Mouse (Mus musculus) midbrain, embryonic 15.5 days (tissue): ENCODE measurements around the gene Ppp4r3a. TPM values are rescaled to one million over a fixed set of nuclear protein-coding genes. Genes with fewer than 3 reads are reported as not detected.
A peak's percentile ranks its signal among the peaks of the same experiment; 100 is the strongest.

Experiments
- ATAC-seq: fragments of 200-750 bp; cut with Nextera tagmentation; replicated peaks from 2 replicates; pipeline ENCODE4 v1.8.0; 2017; ENCODE audit warnings: moderate TSS enrichment
- H3K27ac ChIP-seq: fragments of 300-500 bp; sonication (generic); 2 replicates; pipeline ENCODE4 v1.5.1; 2015; ENCODE audit warnings: mild to moderate bottlenecking, inconsistent platforms
- H3K27me3 ChIP-seq: fragments of 300-500 bp; sonication (generic); replicated peaks from 2 replicates; pipeline ENCODE4 v1.6.1; 2015; ENCODE audit warnings: inconsistent platforms
- H3K36me3 ChIP-seq: fragments of 300-500 bp; sonication (generic); replicated peaks from 2 replicates; pipeline ENCODE4 v1.6.1; 2015; ENCODE audit warnings: inconsistent platforms
- H3K4me1 ChIP-seq: fragments of 300-500 bp; sonication (generic); 2 replicates; pipeline ENCODE4 v1.6.1; 2015; ENCODE audit warnings: inconsistent platforms
- H3K4me2 ChIP-seq: fragments of 300-500 bp; sonication (generic); 2 replicates; pipeline ENCODE4 v1.6.1; 2015; ENCODE audit warnings: inconsistent platforms, mild to moderate bottlenecking, moderate library complexity
- H3K4me3 ChIP-seq: fragments of 300-500 bp; sonication (generic); 2 replicates; pipeline ENCODE4 v1.5.1; 2015; ENCODE audit warnings: mild to moderate bottlenecking, inconsistent platforms
- H3K9ac ChIP-seq: fragments of 300-500 bp; sonication (generic); 2 replicates; pipeline ENCODE4 v1.6.1; 2015; ENCODE audit warnings: mild to moderate bottlenecking, inconsistent platforms
- H3K9me3 ChIP-seq: fragments of 300-500 bp; sonication (generic); 2 replicates; pipeline ENCODE4 v1.6.1; 2016; ENCODE audit warnings: inconsistent platforms
- WGBS: fragments of 180-500 bp; shearing (Covaris S2); methylation state at CpG from one replicate; pipeline ENCODE4 v1.1.7; 2015; ENCODE audit warnings: mixed read lengths; 5-methylcytosine and 5-hydroxymethylcytosine counted together
- polyA plus RNA-seq: library from polyadenylated mRNA; unstranded; fragments of >200 nt; fragmentation: Nextera tagmentation; extraction: Ambion mirVana; gene quantifications from 2 replicates; pipeline ENCODE4 v1.2.1, GENCODE M21; 2015

Gene Ppp4r3a
- polyA plus RNA-seq, 1 experiment from 2014 or later, result 28.0 TPM

DNA sequence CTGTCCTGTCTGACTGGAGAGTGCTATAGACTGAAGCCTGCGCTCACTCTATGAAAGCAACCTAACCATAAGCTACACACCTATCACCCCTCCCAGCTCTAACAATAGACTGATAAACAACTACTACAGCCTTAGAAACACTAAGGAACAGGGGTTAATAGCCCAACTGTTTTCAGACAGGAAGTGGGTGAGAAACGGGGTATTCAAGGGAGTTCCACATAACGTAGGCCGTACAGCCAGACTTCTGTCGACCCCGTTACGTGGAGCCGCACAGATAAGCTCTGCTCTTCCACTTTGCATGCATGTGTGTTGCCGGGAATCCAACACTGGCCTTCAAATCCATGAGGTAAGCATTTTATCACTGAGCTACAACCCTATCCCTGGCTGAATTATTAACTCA, 76.1 kb downstream of the Ppp4r3a start:
- peaks cover 33% of the 10 kb centered on the region for H3K4me1 ChIP-seq
- no peak overlapping the region for H3K4me3 ChIP-seq
- H3K36me3 ChIP-seq, result no peaks in the 10 kb centered on the region
- H3K4me2 ChIP-seq, result no peak overlapping the region
- H3K27ac ChIP-seq, result no peak overlapping the region
- 78% methylated on average over 9 of the region's 9 CpGs for WGBS
- no peaks in the 10 kb centered on the region for H3K27me3 ChIP-seq
- H3K9me3 ChIP-seq, result no peaks in the 10 kb centered on the region
- H3K9ac ChIP-seq, result no peak overlapping the region
- no peak for ATAC-seq

DNA sequence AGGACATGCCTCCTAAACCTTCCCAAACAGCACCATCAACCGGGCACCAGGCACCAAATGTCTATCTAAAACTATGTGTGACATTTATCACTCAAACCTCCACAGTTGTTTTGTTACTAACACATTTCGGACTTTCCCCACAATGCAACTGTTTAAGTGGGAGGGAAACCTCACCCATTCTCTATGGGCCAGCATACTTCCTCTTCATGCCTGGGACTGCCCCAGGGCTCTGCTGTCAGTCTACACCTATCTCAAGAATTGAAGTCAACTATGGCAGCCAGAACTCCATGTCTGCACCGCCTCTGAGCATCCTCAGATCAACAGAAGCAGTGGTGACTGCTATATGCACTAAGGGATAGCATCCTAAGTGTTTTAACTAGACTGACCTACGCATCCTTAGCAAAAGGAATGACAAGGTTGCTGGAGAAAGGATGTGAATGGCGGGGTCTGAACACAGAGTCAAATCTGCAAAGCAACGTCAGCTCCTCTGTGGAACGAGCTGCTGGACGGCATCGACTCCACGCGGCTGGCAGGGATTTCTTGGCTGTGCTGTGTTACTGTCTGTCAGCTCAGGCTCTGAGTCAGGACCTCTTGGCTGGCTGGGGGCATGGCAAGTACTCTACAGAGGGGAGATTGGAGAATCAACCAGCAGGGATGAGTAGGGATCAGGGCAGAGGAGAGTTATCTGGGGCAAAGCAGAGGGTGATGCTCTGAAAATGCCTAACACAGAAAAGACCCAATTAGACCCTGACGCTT, 77.7 kb downstream of the Ppp4r3a start:
- H3K9ac ChIP-seq, result no peak overlapping the region
- H3K4me1 ChIP-seq, result peaks cover 32% of the 10 kb centered on the region
- H3K36me3 ChIP-seq, result no peaks in the 10 kb centered on the region
- no peaks in the 10 kb centered on the region for H3K9me3 ChIP-seq
- no peak for ATAC-seq
- 83% methylated on average over 12 of the region's 12 CpGs for WGBS
- H3K27me3 ChIP-seq, result no peaks in the 10 kb centered on the region
- H3K4me3 ChIP-seq, result no peak overlapping the region
- no peak overlapping the region for H3K4me2 ChIP-seq
- no peak overlapping the region for H3K27ac ChIP-seq

DNA sequence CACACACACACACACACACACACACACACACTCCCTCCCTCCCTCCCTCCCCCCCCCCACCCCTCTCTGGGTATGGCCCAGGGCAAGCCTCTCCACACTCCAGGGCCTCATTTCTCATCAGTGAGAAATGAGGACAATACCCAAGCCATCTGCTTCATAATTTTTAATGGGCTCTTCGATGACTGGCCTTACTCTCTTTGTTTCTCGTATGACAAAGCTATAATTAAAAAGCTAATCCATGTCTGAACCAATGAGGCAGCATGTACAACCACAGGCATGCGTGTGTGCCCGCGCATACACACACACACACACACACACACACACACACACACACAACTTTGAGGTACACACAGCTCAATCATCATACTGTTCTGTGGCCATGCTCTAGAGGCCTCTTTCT, 78.5 kb downstream of the Ppp4r3a start:
- H3K9me3 ChIP-seq, result no peaks in the 10 kb centered on the region
- H3K4me3 ChIP-seq, result no peak overlapping the region
- no peaks in the 10 kb centered on the region for H3K36me3 ChIP-seq
- H3K27me3 ChIP-seq, result no peaks in the 10 kb centered on the region
- ATAC-seq, result no peak
- no peak overlapping the region for H3K27ac ChIP-seq
- 62% methylated on average over 5 of the region's 5 CpGs for WGBS
- H3K4me2 ChIP-seq, result no peak overlapping the region
- H3K4me1 ChIP-seq, result peaks cover 32% of the 10 kb centered on the region
- H3K9ac ChIP-seq, result no peak overlapping the region

DNA sequence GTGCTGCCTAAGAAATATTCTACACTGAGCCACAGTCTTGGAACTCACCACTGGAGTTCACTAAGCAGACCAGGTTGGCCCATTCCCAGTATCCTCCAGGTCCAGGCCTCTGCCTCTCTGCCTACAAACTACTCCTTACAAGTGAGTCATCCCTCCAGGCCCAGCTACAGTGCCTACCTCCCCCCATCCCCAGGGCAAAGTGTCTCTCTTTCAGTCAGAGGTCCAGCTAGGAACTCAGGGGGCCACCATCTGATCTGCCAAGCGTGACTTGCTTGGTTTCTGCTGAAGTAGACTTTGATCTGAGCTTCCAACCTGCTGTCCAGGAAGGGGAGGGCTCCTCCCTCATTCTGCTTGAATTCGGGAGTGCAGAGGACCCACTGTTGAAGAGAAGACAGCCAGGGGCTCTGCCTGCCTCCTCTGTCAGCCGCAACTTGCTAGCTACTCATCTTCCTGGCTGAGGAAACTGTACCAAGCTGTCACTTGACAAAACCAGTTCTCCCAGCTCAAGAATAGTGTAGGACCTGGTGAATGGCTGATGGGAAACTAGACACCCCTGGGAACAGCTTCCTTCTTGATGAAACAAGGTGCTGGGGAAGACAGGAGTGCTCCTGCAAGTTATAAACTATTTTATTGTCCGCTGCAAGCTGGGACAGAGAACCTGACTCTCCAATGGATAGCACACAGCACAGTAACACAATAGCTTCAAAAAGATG, 80.5 kb downstream of the Ppp4r3a start:
- peaks cover 38% of the 10 kb centered on the region for H3K4me1 ChIP-seq
- H3K4me3 ChIP-seq, result no peak overlapping the region
- no peak overlapping the region for H3K27ac ChIP-seq
- no peak overlapping the region for H3K4me2 ChIP-seq
- no peak overlapping the region for H3K9ac ChIP-seq
- no peaks in the 10 kb centered on the region for H3K27me3 ChIP-seq
- WGBS, result 38% methylated on average over 4 of the region's 4 CpGs
- H3K9me3 ChIP-seq, result no peaks in the 10 kb centered on the region
- no peak for ATAC-seq
- H3K36me3 ChIP-seq, result no peaks in the 10 kb centered on the region

DNA sequence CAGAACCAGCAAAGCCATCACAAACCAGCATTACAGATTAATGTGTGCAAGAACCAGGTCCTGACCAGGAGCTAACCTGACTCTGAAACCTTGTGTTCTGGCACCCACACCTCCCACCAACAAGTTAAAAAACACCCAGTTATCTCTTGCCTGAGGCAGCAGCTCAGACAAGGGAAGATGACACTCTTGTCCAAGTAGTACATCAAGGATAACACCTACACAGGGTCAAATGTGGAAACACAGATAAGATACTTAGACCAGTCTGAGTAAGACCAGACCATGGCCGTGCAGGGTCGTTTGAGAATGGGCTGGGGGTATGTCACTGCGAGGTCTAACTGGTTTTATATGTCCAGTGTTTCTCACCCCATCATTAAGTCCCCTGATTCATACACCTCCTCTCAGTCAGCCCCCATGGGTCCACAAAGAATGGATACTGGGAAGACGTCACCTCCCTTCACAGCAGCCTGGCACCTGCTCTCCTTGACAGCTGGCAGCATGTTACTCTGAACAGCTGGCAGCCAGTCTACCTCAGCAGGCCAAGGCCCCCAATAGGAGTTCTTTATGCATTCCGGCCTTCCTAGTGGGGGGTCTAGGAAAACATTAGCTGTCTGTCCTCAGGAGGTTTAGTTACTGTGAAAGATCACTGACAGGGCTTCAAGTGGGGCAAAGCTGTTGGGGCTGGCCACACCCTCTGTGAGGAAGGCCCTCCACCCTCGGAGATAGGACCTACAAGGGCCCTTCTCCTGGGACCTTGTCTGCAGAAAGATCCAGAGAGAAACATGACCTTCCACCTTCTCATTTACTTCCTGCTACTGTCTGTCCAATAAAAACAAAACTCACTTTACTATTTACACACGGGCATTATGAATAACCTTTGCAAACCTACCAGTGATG, 84.2 kb downstream of the Ppp4r3a start:
- 43% methylated on average over 7 of the region's 7 CpGs for WGBS
- no peaks in the 10 kb centered on the region for H3K27me3 ChIP-seq
- H3K27ac ChIP-seq, result no peak overlapping the region
- no peak overlapping the region for H3K4me2 ChIP-seq
- no peak overlapping the region for H3K9ac ChIP-seq
- H3K4me3 ChIP-seq, result no peak overlapping the region
- no peaks in the 10 kb centered on the region for H3K9me3 ChIP-seq
- H3K4me1 ChIP-seq, result peaks cover 54% of the 10 kb centered on the region
- ATAC-seq, result no peak
- no peaks in the 10 kb centered on the region for H3K36me3 ChIP-seq

DNA sequence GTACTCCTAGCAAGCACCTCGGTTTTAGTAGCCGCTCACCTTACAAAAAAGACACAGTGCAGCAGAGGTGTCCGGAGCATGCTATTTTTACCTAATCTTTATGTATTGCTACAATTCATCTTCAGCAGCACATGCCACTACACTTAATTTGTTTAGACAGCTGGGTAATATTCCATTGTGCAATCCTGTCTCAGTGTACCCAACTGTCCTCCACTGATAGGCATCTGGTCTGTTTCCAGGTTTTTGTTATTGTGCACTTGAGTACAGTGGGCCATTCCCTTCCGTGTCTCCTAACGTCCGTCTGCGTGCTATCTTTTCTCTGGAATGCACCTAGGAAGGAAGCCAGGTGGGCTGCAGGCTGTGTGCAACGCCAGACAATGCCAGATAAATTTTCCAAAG, 84.9 kb downstream of the Ppp4r3a start:
- no peak for ATAC-seq
- H3K4me2 ChIP-seq, result no peak overlapping the region
- H3K4me3 ChIP-seq, result no peak overlapping the region
- H3K9me3 ChIP-seq, result no peaks in the 10 kb centered on the region
- H3K9ac ChIP-seq, result no peak overlapping the region
- no peaks in the 10 kb centered on the region for H3K27me3 ChIP-seq
- H3K27ac ChIP-seq, result no peak overlapping the region
- WGBS, result 52% methylated on average over 8 of the region's 8 CpGs
- H3K36me3 ChIP-seq, result no peaks in the 10 kb centered on the region
- H3K4me1 ChIP-seq, result peaks cover 54% of the 10 kb centered on the region

DNA sequence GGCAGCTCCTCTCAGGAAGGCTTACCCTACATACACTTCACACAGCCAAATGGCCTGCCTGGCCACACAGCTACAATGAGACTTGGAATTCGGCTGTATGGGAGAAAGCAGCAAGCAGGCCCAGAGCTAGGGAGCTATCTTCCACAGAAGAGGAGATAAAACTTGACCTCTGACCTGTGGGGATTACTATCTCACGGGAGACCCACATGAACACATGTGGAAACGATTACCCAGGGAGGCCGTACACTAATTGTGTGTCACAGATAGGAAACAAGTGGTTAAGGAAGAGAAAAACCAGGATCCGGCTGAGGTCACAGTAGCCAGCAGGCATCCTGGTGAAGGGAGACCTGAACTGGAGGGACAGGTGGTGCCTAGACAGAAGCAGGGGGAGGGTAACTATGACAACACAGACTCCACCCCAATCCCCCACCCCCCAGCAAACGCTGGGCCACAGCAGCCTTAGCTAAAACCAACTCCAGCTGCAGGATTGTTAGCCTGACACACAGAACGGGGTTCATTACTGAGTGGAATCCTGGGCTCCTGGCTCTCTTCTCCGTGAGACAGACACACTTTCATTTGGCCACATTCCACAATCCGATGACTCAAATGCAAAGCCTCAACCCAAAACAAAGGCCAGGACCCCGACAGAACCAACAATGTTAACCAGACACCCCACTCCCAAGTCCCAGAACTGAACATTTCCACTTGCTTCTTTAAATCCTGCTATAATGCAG, 85.5 kb downstream of the Ppp4r3a start:
- 0 out of 2 replicates have a peak, but pooled peaks have one; percentile 19 for ATAC-seq
- H3K9ac ChIP-seq, result no peak overlapping the region
- no peak overlapping the region for H3K4me3 ChIP-seq
- H3K4me1 ChIP-seq, result peaks cover 49% of the 10 kb centered on the region
- no peaks in the 10 kb centered on the region for H3K9me3 ChIP-seq
- H3K27me3 ChIP-seq, result no peaks in the 10 kb centered on the region
- H3K4me2 ChIP-seq, result no peak overlapping the region
- no peak overlapping the region for H3K27ac ChIP-seq
- 16% methylated on average over 10 of the region's 10 CpGs for WGBS
- no peaks in the 10 kb centered on the region for H3K36me3 ChIP-seq

DNA sequence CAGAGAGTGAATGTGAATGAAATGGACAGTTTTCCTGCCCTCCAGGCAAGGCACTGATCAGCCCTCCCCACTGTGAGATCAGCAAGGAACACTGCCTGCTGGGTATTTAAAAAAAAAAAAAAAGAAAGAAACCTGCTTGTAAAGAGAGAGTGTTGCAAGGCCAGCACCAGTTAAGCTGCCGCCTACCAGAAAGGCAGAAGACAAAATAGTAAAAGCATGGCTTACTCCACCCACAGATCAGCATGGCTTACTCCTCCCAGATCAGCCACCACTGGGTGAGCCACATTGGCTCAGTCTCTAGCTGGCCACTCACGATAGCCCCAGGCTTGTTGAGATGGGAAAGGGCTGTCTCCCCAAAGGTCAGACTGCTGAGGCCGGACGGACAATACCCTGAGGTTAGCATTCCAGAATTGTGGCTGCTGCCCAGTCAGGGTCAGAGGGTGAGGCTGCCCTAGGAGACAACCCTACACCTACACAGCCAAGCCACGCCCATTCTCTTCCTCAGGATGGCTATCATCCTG, 87.1 kb downstream of the Ppp4r3a start:
- no peaks in the 10 kb centered on the region for H3K27me3 ChIP-seq
- H3K27ac ChIP-seq, result peak overlapping the region; percentile 46
- H3K9ac ChIP-seq, result no peak overlapping the region
- WGBS, result 22% methylated on average over 5 of the region's 5 CpGs
- H3K4me1 ChIP-seq, result peaks cover 47% of the 10 kb centered on the region
- H3K9me3 ChIP-seq, result no peaks in the 10 kb centered on the region
- no peak overlapping the region for H3K4me3 ChIP-seq
- 0 out of 2 replicates have a peak, but pooled peaks have one; percentile 10 for ATAC-seq
- no peaks in the 10 kb centered on the region for H3K36me3 ChIP-seq
- H3K4me2 ChIP-seq, result no peak overlapping the region

DNA sequence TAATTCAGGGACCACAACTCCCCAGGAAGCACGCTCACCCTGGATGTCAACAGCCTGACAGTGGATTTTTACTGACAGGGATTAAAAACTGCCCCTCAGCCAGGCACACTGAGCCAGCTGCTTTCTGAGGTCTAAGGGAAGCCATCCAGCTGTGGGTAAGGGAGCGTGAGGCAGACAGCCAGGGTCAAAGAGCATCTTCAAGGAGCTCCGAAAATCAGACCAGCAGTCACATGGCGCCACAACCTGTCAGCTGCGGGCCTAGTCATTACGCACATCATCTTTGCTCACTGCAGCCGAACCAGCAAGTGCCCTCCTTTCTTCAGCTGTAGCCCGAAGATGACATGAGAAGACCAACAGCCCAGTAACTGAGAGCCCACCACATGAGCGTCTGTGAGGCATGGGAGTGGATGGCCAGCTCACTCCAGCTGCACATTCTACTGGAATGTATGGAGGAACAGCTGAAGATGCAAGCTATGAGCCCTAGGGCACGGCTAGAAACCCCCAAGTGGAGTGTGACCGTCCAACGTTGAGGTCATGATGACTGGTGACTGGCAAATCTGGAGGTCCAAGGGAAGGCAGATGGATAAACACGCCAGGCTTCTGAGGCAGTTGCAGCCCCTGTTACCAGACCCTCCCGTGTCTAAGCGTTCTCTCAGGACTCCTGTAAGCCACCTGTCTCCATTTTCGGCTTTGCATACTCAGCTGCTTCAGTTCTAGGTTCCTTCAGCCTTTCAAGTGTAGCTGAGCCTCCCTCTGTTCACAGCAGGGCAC, 87.7 kb downstream of the Ppp4r3a start:
- Histone ChIP-seq H3K27ac (peak overlapping the region; percentile 46), H3K9me3 (no peaks in the 10 kb centered on the region), H3K4me1 (peaks cover 50% of the 10 kb centered on the region), H3K9ac (no peak overlapping the region), H3K27me3 (no peaks in the 10 kb centered on the region), H3K36me3 (no peaks in the 10 kb centered on the region), H3K4me3 (no peak overlapping the region), H3K4me2 (no peak overlapping the region)
- no peak for ATAC-seq
- 28% methylated on average over 16 of the region's 16 CpGs for WGBS

DNA sequence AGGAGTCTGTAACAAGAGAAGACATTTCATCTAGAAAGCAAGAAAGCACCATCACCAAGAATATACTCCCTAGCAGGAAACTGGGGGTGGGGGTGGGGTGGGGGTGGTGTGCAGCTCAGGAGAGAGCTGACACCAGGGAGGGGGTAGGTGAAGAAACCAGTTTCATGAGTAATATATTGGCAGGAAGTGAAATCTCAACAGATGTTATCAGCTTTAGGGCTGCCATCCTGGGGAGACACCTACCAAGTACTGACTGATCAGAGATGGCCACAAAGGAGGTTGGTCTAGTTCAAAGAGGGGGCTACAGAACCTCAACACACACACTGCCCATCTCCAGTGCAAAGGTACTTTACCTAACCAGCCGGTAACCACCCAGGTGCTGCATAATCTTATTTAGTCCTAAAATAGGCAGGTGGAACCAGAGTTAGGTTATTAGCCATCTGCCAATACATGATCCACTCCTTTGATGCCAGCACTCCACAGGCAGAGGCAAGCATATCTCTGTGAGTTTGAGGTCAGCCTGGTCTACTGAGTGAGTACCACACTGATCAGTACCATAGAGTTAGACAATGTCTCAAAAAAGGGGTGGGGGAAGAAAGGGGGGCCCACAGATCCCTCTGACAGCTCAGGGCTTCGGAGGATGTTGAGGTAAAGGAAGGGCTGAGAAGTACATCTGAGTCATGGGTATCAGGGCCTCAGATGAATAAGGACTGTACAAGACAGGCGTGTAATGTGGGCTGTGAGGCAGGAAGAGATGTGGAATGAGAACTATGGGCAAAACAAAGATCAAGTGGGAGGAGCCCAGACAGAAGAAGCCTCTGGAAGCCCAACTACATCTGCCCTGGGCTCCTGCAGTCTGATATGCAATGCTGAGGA, 89.1 kb downstream of the Ppp4r3a start:
- WGBS, result 68% methylated on average over 3 of the region's 3 CpGs
- no peak overlapping the region for H3K4me2 ChIP-seq
- no peaks in the 10 kb centered on the region for H3K36me3 ChIP-seq
- H3K9me3 ChIP-seq, result no peaks in the 10 kb centered on the region
- no peak overlapping the region for H3K4me3 ChIP-seq
- no peak overlapping the region for H3K9ac ChIP-seq
- H3K27ac ChIP-seq, result no peak overlapping the region
- H3K27me3 ChIP-seq, result no peaks in the 10 kb centered on the region
- peaks cover 61% of the 10 kb centered on the region for H3K4me1 ChIP-seq
- ATAC-seq, result no peak
